Mouse (Mus musculus) embryonic facial prominence, embryonic 14.5 days (tissue): ENCODE data around the gene Aurkaip1. TPM values are rescaled to one million over a fixed set of nuclear protein-coding genes. Genes with fewer than 3 reads are reported as not detected.

Experiments used
- ATAC-seq: fragments of 200-750 bp; cut with Nextera tagmentation; 2 replicates; pipeline ENCODE4 v1.8.0; 2017; ENCODE audit warnings: low read depth, moderate number of reproducible peaks, moderate TSS enrichment
- DNase-seq: peaks from one replicate; pipeline ENCODE4 v3.0.0-alpha.2; 2015; ENCODE audit warnings: low spot score
- H3K27ac ChIP-seq: fragments of 300-500 bp; sonication (generic); replicated peaks from 2 replicates; pipeline ENCODE4 v1.5.1; 2014; ENCODE audit warnings: low read depth, mild to moderate bottlenecking, low read length, moderate library complexity
- H3K27me3 ChIP-seq: fragments of 300-500 bp; sonication (generic); replicated peaks from 2 replicates; pipeline ENCODE4 v1.6.1; 2014; ENCODE audit warnings: low read length; ENCODE audit not compliant: control insufficient read depth, insufficient read depth
- H3K36me3 ChIP-seq: fragments of 300-500 bp; sonication (generic); 2 replicates; pipeline ENCODE4 v1.6.1; 2014; ENCODE audit warnings: low read length, mixed read lengths; ENCODE audit not compliant: control insufficient read depth, insufficient read depth
- H3K4me1 ChIP-seq: fragments of 300-500 bp; sonication (generic); 2 replicates; pipeline ENCODE4 v1.6.1; 2014; ENCODE audit warnings: antibody characterized with exemption, low read length; ENCODE audit not compliant: control insufficient read depth, insufficient read depth
- H3K4me2 ChIP-seq: fragments of 300-500 bp; sonication (generic); 2 replicates; pipeline ENCODE4 v1.6.1; 2014; ENCODE audit warnings: low read depth, mild to moderate bottlenecking, low read length, moderate library complexity, mixed read lengths
- H3K4me3 ChIP-seq: fragments of 300-500 bp; sonication (generic); 2 replicates; pipeline ENCODE4 v1.5.1; 2014; ENCODE audit warnings: low read depth, mild to moderate bottlenecking, low read length
- H3K9ac ChIP-seq: fragments of 300-500 bp; sonication (generic); 2 replicates; pipeline ENCODE4 v1.6.1; 2014; ENCODE audit warnings: low read depth, mild to moderate bottlenecking, low read length, moderate library complexity, mixed read lengths
- H3K9me3 ChIP-seq: fragments of 300-500 bp; sonication (generic); 2 replicates; pipeline ENCODE4 v1.6.1; 2016; ENCODE audit warnings: low read length; ENCODE audit not compliant: control insufficient read depth
- WGBS: fragments of 180-500 bp; shearing (Covaris S2); extraction: QIAGEN DNeasy Blood & Tissue Kit; methylation state at CpG from one replicate; pipeline ENCODE4 v1.1.7; 2014; 5-methylcytosine and 5-hydroxymethylcytosine counted together
- polyA plus RNA-seq: library from polyadenylated mRNA; unstranded; fragments of >200 nt; fragmentation: Nextera tagmentation; extraction: Ambion mirVana; gene quantifications from 2 replicates; pipeline ENCODE4 v1.2.1, GENCODE M21; 2014

Aurkaip1 gene
- polyA plus RNA-seq, 1 experiment from 2014 or later, result 126 TPM

DNA sequence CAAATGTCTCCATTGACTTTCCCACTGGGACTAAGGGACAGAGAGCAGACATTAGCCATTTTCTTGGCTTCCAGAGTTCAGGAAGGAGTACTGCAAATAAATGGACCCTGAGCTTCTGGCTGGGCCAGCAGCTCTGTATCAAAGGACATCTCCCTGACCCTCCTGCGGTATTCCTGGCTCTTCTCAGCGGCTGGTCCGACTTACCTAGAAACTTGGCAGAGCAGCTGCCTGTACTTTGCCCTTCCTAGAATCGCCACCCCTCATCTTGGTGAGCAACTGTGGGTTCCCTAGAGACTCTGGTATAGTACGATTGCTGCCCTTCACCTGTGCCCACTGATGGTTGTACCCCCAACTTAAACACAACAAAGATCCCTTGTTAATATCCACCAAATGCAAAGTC is 12.2 kb downstream of the Aurkaip1 start:
- Histone ChIP-seq H3K36me3 (peaks cover 14% of the 10 kb centered on the region; the same call in 1 of the 2 replicates), H3K27me3 (no peaks in the 10 kb centered on the region), H3K4me3 (no peak overlapping the region), H3K4me1 (peaks cover 31% of the 10 kb centered on the region), H3K4me2 (no peak overlapping the region), H3K9me3 (no peaks in the 10 kb centered on the region), H3K27ac (no peak overlapping the region), H3K9ac (no peak overlapping the region)
- DNase-seq, result no peak
- ATAC-seq, result no peak
- 89% methylated on average over 5 of the region's 5 CpGs for WGBS

DNA sequence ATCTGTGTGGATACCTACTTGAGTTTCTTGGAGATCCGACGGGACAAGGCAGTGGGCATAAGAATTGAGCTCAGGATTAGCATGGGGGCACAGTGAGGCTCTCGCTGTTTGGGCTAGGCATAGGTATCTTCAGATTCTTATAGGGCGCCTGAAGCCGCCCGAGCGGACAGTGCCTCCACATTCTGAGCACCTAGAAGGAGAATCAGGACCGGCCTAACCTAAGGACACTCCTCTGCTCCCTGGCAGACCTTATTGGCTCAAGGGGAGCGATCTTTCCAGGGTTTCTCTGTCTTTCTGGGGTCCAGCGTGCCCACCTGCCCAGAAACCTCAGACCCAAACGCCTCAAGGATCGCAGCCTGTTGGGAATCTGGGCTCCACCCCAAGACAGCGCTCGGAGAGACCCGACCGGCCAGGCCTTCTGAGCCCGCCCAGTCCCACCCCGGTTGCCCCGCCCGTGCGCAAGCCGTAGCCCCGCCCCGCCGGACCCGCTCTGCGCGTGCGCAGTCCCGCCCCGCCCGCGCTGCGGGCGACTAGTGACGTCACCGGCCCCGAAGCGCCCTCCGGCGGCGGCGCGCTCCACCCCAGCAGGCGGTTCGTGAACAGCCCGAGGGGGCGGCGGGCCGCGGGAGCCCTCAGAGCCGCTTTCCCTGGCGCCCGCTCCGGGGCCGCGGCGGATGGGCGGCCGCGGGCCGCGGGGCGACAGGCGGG is 16.0 kb downstream of the Aurkaip1 start, which contains the start of gene Dvl1:
Dvl1 (plus strand) TSS at position 532 of the 708 bp plus-strand sequence.
- peak; percentile 92 for ATAC-seq
- peak; percentile 94 for DNase-seq
- peak within 1 kb of the TSS; percentile 80 for H3K9ac ChIP-seq
- H3K4me1 ChIP-seq, result peaks cover 15% of the 10 kb centered on the region
- 8% methylated on average over 12 of the region's 65 CpGs for WGBS
- peak within 1 kb of the TSS; percentile 86 for H3K4me3 ChIP-seq
- H3K27ac ChIP-seq, result peak within 1 kb of the TSS; percentile 72
- H3K27me3 ChIP-seq, result no peaks in the 10 kb centered on the region
- no peaks in the 10 kb centered on the region for H3K9me3 ChIP-seq
- peak within 1 kb of the TSS; percentile 96 for H3K4me2 ChIP-seq
- peaks cover 8% of the 10 kb centered on the region; the same call in 1 of the 2 replicates for H3K36me3 ChIP-seq

DNA sequence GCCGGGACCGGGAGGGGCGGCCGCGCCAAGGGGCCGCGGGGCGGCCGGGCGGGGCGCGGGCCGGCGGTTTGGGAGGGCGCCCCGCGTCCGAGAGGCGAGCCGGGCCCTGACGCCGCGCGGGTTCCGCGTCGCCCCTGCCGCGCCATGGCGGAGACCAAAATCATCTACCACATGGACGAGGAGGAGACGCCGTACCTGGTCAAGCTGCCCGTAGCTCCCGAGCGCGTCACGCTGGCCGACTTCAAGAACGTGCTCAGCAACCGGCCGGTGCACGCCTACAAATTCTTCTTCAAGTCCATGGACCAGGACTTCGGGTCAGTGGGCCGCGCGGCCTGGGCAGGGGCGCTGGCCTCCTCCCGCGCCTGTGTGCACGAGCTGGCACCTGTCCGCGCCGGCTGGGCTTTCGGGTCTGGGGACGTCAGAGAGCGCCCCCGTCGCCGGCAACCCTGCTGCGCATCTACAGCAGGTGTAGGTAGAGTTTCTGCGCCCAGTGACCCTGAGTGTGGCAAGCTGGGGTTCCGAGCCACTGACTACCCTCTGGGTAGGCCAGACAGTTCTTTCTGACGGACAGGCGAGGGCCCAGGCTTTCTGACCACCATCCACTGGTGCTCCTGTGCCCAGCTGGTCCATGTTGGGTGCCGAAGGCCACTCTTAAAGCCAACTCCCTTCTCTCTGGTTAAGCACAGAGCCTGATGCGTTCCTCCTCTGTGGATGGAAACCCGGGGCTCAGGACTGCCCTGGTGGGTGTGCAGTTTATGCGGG is 16.7 kb downstream of the Aurkaip1 start:
- H3K4me1 ChIP-seq, result peaks cover 15% of the 10 kb centered on the region
- H3K4me3 ChIP-seq, result peak overlapping the region; percentile 86
- ATAC-seq (peak; percentile 55), DNase-seq (peak; percentile 19)
- 4% methylated on average over 33 of the region's 69 CpGs for WGBS
- H3K36me3 ChIP-seq, result peaks cover 8% of the 10 kb centered on the region; the same call in 1 of the 2 replicates
- H3K4me2 ChIP-seq, result peak overlapping the region; percentile 96
- no peaks in the 10 kb centered on the region for H3K27me3 ChIP-seq
- H3K9me3 ChIP-seq, result no peaks in the 10 kb centered on the region
- H3K9ac ChIP-seq, result peak overlapping the region; percentile 80
- H3K27ac ChIP-seq, result peak overlapping the region; percentile 69

DNA sequence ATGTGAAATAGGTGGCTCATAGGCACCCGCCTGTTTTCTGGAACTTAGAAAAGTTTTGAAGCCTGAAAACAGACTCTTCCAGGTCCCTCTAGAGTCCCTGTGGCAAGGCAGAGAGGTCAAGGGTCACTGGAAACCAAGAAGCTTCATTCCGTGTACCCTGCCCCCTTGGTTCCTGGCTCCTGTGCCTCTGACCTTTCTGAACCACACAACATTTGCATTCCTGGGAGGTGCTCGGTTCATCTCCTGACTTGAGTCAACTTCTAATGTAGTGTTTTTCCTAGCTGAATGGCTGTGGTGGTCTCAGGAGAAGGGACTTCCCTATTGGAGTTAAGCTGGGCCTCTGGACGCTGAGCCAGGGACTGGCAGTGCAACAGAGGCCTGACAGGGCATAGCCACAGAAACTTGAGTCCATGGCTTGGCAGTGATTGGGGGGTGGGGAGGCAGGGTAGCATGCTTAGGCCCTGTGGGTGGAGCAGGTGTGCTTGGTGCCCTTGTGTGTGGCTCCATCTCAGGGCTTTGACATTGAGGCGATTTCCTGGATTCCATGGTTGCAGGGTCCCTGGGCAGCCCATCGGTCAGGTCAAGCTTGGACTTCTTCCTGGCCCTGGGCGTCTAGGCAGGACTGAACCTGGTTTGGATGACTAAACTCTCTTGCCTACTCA is 17.5 kb downstream of the Aurkaip1 start:
- no peak for DNase-seq
- no peak for ATAC-seq
- Histone ChIP-seq H3K9ac (peak overlapping the region; percentile 80), H3K4me1 (peaks cover 15% of the 10 kb centered on the region), H3K4me2 (peak overlapping the region; percentile 96), H3K27me3 (no peaks in the 10 kb centered on the region), H3K36me3 (0 out of 2 replicates have a peak, but pooled peaks cover 6% of the 10 kb centered on the region), H3K27ac (no peak overlapping the region), H3K9me3 (no peaks in the 10 kb centered on the region), H3K4me3 (peak overlapping the region; percentile 86)
- WGBS, result 62% methylated on average over 7 of the region's 7 CpGs

DNA sequence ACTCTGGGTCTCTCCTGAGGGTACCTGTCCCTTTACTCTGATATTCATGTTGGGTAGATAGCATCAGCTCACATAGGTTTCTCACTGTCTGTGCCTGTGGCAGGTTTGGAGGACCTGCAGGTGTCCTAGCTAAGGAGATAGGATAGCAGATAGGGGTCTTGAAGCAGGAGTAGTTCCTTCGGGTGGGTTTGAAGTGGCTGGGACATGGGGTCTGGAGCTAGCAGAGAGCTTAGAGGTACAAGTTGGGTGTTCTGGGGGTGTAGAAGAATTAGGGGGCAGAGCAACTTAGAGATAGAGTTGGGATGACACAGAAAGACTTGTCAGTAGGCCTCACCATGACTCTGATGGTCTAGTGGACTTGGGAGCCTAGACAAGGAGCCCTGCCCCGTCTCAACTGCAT is 18.3 kb downstream of the Aurkaip1 start:
- Histone ChIP-seq H3K27me3 (no peaks in the 10 kb centered on the region), H3K9ac (no peak overlapping the region), H3K4me1 (peaks cover 15% of the 10 kb centered on the region), H3K4me2 (no peak overlapping the region), H3K36me3 (peaks cover 7% of the 10 kb centered on the region; the same call in 1 of the 2 replicates), H3K9me3 (no peaks in the 10 kb centered on the region), H3K4me3 (no peak overlapping the region), H3K27ac (no peak overlapping the region)
- DNase-seq (no peak), ATAC-seq (no peak)
- WGBS, result 84% methylated on average over 2 of the region's 2 CpGs

DNA sequence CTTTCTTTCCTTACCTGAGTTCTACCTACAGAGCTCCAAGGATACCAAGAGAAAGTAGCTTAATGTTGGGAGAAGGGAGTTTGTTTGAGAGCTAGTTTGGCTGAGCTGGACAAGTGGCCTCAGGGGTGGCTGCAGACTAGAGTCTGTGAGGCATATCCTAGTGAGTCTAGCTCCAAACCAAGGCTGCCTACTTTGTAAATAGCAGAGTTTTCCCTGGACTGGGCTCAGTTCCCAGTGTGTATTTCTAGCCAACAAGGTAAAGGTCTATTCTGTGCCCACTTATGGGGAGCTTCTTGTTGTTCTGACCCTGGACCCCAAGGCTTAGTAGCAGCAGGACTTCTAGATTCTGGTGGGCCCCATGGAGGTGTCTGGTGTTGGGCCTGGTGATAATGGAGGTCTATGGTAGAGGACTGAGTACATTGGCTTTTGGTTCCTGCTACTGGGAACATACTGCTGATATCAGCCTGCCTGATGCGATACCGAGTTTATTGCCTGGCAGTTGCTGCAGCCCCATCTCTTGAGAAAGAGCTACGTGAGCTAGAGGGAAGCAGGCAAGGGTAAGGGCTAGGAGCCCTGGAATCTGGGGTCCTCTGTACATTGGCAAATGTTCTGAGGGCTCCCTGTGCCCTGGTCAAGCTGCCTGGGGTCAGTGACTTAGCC is 18.9 kb downstream of the Aurkaip1 start:
- no peaks in the 10 kb centered on the region for H3K27me3 ChIP-seq
- DNase-seq, result no peak
- 92% methylated on average over 3 of the region's 3 CpGs for WGBS
- peaks cover 15% of the 10 kb centered on the region for H3K4me1 ChIP-seq
- H3K36me3 ChIP-seq, result peaks cover 13% of the 10 kb centered on the region
- no peak overlapping the region for H3K9ac ChIP-seq
- H3K9me3 ChIP-seq, result no peaks in the 10 kb centered on the region
- H3K27ac ChIP-seq, result no peak overlapping the region
- H3K4me2 ChIP-seq, result no peak overlapping the region
- no peak overlapping the region for H3K4me3 ChIP-seq
- no peak for ATAC-seq

DNA sequence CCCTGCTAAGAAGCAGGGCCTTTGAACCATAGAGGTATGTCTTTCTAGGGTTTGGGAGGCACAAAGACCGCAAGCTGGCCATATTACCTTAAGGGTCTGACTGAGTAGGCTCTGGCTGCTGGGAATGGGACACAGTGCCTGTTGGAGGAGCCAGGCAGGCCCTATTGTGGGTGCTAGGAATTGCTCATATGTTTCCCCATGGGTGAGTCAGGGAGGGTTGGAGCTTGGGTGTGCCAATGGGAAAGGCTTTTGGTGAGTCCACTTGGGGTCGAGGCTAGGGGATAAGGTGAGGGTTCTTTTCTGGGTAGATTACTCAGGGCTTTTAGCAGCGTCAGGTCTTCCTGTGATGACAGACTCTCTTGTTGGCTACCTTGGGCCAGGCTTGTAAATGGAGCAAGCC is 20.3 kb downstream of the Aurkaip1 start:
- WGBS, result 87% methylated on average over 3 of the region's 3 CpGs
- no peak overlapping the region for H3K4me2 ChIP-seq

DNA sequence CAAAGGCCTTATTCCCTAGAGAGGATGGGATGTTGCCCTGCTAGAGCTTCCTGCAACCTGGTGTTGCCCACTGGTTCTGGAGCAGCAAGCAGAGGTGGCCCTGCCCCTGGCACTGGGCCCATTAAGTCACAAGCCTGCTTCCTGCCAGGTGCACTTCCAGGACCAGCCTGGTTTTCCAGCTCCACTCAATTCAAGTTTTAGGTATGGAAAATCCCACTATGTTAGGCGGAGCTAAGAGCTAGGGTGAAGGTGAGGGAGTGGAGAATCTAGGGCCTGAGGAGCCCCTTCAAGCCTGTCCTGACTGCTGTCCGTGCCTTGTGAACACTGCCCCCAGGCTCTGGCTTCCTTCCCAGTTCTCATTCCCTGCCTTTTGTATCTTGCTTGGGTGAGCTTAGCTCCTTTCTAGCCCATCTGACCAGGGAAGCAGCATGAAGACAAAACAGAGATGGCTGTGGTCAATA is 20.9 kb downstream of the Aurkaip1 start:
- peaks cover 11% of the 10 kb centered on the region for H3K4me1 ChIP-seq
- H3K4me3 ChIP-seq, result no peak overlapping the region
- H3K9ac ChIP-seq, result no peak overlapping the region
- no peaks in the 10 kb centered on the region for H3K9me3 ChIP-seq
- no peak for ATAC-seq
- H3K27me3 ChIP-seq, result no peaks in the 10 kb centered on the region
- peaks cover 33% of the 10 kb centered on the region for H3K36me3 ChIP-seq
- no peak overlapping the region for H3K4me2 ChIP-seq
- WGBS, result 80% methylated on average over 2 of the region's 2 CpGs
- no peak overlapping the region for H3K27ac ChIP-seq
- no peak for DNase-seq

More for the DNA sequence above, 20.3 kb downstream of the Aurkaip1 start:
- no peak overlapping the region for H3K9ac ChIP-seq
- no peaks in the 10 kb centered on the region for H3K9me3 ChIP-seq
- no peak overlapping the region for H3K4me3 ChIP-seq
- ATAC-seq (no peak), DNase-seq (no peak)
- no peaks in the 10 kb centered on the region for H3K27me3 ChIP-seq
- H3K4me1 ChIP-seq, result peaks cover 15% of the 10 kb centered on the region
- no peak overlapping the region for H3K27ac ChIP-seq
- H3K36me3 ChIP-seq, result peaks cover 27% of the 10 kb centered on the region
